Mouse (Mus musculus) spleen, postnatal 4 days (tissue): ENCODE data around the gene Nudt14.

Experiments used
- DNase-seq, 2 experiments: peaks; one replicate each; pipeline ENCODE4 v3.0.0; 2022; ENCODE audit warnings: low spot score in 2 of 2

Nudt14 gene

DNA sequence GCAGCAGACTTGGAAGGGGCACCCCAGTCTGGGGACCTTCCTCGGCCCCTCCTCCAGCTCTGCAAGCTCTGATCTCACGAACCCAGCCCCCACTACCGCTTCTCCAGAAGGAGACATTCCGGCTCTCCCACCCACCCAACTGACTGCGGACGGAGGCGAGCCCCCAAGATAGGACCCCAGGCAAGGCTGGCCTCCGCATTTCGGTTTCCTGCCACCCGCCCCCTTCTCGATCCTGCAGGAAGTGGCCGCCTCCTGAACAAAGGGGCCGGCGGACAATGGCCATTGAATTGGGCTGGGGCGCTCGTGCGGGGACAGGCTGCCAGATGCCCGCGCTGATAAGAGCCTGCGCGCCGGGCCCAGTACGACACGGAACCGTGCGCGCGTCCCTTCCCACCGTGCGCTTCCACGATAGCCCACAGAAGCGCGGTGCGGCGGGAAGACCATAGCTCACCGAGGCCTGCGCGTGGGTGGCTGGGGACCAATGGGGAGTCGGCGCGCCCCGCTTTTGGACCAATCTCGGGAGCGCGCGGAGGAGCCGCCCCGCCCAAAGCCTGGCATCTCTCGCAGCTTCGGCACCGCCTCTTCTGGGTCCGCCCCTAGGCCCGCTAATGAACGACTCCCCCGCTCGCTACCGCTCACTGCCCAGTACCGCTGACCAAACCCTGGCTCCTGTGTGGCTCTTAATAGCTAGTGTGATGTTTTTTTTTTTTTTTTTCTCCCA lies 8.3 kb upstream of the Nudt14 start:
- DNase-seq = peak; percentile 75 to 86

DNA sequence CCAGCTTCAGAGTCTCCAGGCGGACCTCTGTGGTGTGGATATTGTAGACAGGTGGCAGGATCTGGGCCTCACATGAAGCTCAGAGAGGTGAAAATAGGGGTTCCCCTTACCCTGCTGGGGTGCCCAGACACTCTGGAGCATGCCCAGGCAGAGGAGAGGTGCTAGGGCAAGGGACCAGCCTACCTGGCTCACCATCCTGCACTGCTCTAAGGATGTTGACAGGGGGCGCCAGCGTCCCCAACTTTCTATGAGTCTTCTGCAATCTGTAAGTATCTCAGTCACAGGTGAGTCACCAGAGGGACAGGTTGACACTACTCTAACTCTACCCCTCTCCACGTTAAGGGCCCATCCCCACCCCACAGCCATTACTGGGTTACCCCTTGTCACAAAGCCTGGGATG lies 5.4 kb upstream of the Nudt14 start:
- no peak for DNase-seq

DNA sequence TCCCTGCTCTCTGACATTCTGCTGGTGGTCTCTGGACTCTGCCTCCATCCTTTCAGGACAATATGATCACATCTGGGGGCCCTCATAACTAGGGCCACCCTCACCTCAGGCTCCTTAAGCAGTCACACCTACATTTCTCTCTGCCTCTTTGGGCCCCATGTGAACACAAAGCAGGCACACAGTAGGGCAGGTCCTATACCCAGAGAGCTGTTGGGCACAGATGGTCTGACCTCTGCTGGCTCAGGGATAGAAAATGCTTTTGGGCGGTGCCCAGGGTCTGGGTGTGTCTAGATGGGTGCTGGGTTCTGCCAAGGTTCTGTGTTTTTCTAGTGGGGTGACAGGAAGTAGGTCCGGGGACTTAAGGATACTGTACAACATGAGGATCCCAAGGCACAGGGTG lies 1.7 kb upstream of the Nudt14 start:
- DNase-seq = no peak

DNA sequence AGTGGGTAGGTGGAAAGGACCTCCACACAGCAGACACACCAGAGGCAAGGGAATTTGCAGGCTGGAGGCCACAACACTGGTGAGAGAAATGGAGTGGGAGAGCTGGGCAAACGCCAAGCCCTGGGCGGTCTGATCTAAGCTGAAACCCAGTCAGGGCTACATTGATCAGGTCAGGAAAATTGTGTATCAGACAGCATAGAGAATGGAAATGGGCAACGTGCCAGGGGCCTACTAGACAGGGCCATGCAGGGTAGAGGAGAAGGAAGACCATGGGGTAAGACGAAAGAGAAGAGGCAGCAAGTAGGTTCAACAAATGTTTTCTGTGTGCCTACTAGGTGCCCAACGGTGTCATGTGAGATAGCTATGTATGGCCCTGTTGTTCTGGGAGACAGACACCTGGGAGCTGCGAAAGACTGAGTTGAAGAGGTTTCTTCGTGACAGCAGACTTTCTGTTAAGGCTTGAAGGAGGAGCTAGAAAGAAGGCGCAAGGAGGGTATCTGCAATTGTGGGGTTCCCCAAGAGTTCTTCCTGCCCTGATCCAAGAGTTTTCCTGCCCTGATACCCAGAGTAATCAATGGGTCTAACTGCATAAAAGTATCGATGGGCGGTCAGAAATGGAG lies 658 bp downstream of the Nudt14 start:
- DNase-seq = no peak

DNA sequence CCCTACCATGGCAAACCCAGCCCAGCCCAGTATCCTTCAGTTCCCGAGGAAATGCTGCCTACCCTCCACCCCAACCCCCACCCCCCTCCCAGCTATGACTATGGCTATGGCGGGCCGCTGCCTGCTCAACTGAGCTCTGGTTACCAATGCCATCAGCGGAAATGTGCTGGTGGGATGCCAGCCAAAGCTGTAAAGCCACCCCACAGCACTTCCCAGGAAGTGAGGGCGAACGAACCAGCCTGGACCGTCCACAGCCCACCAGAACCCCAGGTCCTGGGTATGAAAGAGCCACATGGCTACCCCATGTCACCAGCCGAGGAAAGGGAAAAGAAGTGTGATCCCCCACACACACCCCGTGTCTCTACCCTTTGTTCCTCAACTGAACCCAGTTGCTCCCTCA lies 1.2 kb downstream of the Nudt14 start:
- no peak for DNase-seq

DNA sequence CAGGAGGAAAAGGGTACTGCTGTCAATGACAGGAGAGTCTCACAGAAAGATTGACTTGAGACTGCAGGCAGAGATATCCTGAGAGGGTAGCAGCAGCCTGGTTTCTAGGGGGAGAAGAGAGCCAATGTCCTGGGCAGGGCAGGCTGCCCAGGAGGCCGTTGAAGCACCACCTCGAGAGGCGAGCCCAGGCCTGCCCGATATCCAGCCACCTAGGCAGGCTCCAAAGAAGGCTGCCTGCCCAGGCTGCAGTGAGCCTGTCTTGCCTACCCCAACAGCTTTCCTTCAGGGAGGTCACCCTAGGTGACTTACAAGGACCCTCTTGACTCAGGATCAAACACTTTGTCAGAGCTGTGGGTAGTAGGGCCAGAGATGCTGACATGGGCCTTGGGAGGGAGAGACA lies 1.7 kb downstream of the Nudt14 start:
- no peak for DNase-seq

DNA sequence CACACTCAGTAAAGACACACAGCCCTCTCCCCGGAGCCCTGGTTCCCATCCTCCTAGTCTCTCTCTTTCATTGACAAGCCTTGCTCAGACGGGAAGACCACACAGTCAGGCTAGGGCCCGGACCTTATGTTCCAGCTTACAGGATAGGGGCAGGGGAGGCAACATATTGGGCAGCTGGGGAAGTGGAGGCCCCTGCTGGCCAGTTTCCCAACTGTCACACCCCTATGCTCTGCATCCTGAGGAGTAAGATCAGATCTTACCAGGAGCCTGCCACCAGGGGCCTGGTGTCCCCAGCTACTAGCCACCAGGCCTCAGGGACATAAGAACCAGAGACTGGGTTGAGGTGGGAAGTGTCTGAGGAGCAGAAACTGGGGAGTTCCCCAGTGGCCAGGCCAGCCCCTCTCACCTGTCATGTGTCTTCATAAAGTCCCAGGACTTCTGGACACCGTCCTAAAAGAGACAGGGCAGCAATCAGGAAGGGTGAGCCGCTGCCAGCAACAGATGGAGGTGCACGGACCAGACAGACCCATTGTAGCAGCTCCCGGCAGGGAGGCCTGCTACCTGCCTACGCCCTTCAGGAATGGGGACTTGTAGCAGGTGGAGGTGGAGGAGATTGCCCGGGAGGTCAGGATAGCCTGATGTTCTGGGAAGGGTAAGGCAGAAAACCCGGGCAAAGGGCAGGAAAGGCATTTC lies 2.9 kb downstream of the Nudt14 start:
- no peak for DNase-seq

DNA sequence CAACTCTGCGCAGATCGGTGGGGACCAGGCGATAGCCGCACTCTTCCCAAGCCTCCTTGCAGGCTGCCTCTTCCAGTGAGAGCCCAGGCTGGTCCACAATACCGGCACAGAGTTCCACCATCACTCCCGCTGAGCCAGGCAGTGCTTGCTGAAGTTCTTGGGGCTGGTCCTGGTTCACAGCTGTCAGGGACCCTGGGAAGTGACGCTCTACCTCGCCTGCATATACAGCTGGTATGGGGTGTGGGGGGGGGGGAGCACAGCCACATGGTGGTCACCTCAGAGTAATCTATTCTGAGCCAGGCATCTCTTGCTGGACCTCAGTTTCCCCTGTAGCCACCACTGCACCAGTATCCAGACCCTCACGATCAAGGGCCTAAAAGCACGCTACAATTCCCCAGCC lies 3.6 kb downstream of the Nudt14 start:
- no peak for DNase-seq

DNA sequence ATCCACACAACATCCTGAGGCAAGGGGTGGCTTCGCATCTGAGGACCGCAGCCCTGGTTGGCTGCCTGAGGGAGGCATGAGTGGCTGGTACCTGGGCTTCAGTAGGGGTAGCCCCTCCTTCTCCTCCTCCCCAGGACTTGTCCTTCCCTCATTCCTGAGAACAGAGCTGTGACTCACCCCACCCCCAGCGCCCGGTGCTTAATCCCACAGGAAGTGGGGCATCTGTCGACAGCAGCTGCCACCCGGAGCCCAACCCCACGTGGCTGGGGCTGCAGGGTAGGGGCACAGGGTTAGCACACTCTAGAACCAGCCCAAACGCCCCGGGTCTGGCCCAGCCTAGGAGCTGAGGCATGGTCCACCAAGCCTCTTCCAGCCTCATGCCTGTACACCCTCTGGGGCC lies 4.0 kb downstream of the Nudt14 start:
- no peak for DNase-seq

DNA sequence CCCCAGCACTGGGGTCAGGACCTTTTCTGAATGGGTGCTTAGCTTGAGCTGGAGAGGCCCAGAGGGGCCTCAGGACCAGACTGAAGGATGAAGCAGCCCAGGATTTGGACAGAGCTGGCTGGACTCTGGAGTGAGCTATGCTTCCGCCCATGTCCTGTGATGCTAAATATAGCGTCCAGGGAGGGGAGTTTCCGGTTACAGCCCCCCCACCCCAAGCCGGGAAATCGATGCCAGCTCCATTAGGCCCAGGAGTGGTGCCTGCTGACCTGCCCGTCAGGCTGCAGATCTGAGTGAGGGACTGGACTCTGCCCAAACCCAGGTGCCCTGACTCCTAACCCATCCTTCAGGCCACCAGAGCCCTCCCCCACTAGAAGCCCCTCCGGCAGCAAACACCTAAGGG lies 9.3 kb downstream of the Nudt14 start:
- DNase-seq = no peak

DNA sequence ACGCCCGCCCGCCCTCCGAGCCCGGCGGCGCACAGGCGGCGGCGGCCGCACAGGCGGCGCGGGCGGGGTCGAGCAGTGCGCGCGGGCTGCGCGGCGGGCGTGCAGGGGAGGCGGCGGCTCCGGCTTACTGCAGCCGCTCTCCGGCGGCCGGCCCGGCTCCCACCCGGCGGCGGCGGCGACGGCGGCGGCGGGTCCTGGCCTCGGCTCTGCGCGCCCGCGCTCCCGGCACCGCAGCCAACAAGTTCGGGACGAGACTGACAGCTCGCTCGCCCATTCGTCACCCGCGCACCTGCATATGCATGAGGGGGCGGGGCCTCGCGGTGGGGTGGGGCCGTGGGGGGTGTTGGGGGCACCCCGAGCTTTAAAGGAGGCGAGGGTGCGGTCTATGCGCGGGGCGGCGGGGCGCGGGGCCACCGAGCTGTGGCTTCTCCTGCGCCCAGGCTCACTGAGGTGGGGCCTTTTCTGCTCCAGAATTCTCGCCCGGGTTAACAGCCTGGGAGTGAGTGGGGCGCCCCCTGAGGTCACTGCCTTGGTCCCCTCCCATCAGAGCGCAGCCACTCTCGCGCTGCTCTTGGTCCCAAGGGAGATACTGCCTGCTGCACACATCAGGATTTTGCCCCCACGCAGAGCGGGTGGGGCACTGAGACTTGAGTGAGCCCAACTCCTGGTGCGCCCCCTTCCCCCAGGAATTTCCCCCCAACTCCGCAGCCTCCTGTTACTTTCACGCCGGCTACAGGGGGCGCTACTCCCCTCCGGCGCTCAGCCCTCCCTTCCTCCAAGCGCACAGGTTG lies 12.2 kb downstream of the Nudt14 start, which contains the start of gene Jag2:
Jag2 (minus strand) TSS at position 215 of the 791 bp plus-strand sequence.
- peak in 1 of 2 experiments; percentile 39 for DNase-seq

DNA sequence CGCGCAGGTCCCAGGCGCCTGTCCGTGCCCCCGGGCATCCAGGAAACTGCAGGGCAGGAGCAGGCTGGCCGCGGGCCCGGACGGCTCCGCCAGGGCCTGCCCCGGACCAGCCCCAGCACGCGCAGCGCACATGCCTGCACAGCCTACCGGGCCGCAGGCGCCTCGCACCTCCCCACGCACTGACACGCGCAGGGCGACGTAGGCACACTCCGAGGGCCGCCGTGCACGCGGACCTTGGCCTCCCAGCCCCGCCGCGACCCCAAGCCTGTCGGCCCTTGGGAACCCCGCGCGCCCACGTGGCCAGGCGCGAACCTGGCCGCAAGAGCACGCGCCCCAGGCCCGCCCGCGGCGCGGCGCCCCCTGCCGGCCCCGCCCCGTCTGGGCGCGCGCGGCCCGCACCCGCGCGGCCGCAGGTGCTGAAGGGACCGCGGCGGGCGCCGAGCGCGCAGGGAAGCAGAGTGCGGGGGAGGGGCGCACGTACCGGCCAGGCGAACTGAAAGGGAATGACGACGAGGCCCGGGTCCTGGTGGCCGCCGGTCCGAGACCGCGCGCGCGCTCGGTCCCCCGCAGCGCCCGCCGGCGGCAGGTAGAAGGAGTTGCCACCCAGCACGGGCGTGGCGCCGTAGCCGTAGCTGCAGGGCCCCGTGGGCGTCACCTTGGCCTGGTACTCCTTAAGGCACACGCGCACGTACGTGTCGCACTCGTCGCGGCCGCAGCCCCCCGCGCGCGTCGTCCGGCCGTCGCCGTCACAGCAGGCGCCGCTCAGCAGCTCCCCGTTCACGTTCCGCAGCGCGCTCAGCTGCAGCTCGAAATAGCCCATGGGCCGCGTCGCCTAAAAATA lies 13.3 kb downstream of the Nudt14 start:
- no peak for DNase-seq

DNA sequence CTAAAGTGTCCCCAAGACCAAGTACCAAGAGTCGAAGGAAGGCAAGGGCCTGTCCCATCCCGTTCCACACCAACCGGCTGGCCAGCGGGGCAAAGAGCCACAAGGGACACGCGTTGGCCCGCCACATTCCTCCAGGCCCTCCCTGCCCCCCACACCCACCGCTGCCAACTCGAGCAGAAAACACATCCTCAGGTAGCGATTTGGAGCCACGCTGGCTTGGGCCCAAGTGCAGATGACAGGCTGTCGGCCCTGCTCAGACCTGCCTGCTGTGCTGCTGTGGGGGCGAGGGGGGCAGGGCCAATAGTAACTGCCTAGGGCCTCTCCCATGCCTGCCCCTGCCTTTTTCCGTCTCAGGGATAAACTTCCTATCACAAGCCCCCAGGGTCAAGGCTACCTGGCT lies 14.7 kb downstream of the Nudt14 start:
- no peak for DNase-seq

DNA sequence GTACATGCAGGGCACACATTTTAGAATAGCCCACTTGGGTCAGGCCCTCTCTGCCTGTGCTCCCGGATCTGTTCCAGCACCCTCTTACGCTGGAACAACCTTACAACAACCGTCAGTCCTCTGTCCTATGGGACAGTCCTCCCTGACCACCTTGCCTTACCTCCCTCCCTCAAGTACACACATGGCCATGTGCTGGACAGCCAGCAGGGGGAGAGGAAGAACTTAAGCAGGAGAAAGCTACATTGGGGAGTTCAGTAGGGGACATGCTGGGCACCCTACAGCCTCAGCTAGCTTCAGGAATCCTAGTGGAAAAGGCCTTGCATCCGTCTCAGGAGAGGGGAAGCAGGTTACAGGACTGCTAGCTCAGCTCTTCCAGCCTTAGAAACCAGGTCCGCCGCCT lies 16.0 kb downstream of the Nudt14 start:
- no peak for DNase-seq

DNA sequence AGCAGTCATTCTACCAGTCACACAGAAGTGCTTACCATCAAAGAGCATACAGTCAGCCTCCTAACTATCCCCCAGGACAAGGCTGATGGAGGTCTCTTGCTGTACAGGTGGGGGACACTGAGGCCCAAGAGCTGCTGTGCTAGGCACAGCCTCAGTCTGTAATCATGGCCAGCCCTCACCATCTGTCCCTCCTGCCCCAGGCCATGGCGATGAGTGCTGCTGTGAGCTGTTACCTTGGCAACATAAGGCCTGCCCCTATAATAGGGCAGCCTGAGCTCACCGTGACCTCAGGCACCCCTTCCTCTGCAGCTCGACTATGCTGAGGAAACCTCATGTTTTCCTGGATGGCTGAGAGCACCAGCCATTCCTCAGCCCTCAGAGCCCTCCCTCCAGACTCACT lies 19.4 kb downstream of the Nudt14 start:
- no peak for DNase-seq

DNA sequence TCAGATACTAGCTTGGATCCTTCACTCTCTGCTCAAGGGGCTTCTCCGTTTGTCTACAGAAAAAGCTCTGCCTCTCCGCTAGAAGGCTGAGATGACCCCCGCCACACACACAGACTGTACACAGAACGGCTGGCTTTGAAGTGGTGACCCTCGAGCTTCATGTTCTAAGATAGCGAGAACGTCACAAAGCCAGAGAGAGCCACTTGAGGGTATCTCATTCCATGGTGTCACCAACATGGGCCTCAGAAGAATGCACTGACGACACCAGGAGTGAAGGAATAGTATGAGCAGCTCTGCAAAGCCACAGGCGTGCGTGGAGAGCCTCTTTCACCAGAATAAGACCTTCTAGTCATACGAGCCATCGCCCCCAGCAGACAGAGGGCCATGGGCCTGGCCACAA lies 20.4 kb downstream of the Nudt14 start:
- DNase-seq = no peak

DNA sequence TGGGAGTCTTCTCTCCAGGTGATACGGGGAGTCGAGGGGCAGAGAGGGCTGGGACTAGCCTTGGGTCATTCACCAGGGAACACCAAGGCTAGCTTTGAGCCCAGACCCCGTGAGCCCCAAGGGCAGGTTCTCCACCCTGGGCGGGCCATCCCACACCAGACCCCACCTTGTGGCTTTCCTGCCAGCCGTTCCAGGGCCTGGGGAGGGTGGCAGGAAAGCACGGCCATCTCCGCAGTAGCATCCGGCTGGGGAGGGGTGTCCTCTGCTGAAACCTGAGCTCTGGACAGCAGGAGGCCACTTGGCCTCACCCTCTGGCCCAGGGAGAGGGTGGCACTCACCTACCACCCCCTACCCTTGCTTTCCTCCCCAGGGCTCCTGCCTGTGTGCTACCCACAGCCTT lies 24.0 kb downstream of the Nudt14 start:
- no peak for DNase-seq

DNA sequence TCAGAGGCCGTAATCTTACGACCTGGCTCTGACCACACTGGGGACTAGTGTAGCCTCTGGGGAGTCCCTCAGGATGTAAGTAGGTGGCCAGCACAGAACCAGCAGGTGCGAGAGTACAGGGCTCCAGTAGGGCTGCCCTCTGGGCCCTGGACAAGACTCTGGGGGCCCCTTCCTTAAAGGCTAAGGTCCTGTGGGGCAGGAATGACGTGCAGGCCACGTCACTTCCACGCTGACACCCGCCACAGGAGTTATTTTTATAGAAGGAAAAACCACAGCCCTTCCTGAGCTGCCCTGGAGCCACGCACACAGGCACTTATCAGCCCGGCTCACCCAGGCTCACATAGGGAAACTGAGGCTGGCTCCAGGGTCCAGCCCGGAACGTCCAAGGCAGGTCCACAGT lies 24.4 kb downstream of the Nudt14 start:
- DNase-seq = no peak

DNA sequence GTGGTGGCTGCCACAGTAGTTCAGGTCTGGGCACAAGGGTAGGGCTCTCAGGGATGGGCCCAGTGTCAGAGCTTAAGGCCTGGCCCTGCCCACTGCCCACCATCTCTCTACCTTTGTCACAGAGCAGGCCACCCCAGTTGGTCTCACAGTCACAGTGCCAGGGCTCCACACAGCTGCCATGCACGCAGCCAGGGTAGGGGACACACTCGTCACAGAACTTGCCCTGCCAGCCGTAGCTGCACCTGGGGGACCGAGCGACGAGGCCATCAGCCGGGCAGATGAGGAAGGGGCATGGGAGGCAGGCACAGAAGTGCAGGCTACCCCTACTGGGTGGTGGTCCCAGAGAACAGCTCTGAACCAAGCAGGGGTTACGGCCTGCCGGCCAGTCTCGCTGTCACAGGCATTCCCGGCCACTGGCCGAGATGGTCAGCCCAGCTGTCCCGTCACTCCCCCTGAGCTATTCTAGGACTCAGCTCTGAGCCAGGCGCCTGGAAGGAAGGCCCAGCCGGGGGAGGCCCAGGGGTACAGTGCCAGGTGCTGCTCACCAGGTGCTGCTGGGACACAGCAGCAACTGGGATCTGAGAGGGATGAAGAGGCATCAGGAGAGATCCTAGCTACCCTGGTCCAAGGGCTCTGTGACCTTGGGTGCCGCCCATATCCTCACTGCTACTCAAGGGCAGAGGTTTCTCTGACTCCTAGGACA lies 25.1 kb downstream of the Nudt14 start:
- DNase-seq = no peak

DNA sequence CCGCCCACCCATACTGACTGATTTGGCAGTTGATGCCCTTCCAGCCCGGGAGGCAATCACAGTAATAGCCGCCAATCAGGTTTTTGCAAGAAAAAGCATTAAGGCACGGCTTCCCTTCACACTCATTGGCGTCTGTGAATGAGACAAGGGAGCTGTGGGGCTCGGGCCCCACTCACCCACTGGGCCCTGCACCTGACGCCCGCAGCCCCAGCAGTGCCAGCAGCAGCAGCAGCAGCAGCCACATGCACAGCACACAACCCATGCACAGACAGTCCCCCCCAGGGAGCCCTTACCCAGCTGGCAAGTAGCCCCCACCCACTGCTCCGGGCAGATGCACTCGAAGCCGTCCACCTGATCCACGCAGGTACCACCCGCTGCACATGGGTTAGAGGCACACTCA lies 26.3 kb downstream of the Nudt14 start:
- DNase-seq = no peak

DNA sequence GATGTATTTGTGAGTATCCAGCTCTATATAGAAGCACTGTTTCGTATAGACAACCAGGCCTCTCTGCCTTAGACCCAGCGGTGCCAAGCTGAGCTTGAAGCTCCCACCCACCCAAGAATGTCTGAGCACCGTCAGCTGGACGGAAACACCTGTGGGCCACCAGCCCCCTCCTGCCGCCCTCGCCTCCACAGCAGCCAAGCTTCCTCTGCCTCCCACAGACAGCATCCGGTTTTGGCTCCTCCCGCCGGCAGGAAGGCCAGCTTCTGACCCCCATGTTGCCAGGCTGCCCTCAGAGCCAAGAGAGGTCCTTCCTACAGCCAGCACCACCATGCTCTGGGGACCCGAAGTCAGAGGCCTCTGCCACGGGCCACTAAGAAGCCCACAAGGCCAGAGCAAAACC lies 27.4 kb downstream of the Nudt14 start:
- no peak for DNase-seq
